Mouse (Mus musculus) embryonic facial prominence, embryonic 12.5 days (tissue): ENCODE measurements around the gene Klk1b9. TPM values are rescaled to one million over a fixed set of nuclear protein-coding genes. Genes with fewer than 3 reads are reported as not detected.
"Not testable (repeated sequence)": the region's sequence is repeated elsewhere in the genome, so short reads cannot be mapped to it uniquely, and the experiment has no call there.

Experiments used
- ATAC-seq: fragments of 200-750 bp; cut with Nextera tagmentation; 2 replicates; pipeline ENCODE4 v1.8.0; 2017; ENCODE audit not compliant: insufficient number of reproducible peaks, insufficient read depth, low FRiP score, low TSS enrichment
- H3K27ac ChIP-seq: fragments of 300-500 bp; sonication (generic); 2 replicates; pipeline ENCODE4 v1.5.1; 2016; ENCODE audit warnings: mild to moderate bottlenecking
- H3K27me3 ChIP-seq: fragments of 300-500 bp; sonication (generic); 2 replicates; pipeline ENCODE4 v1.6.1; 2016; ENCODE audit warnings: mild to moderate bottlenecking, moderate library complexity
- H3K36me3 ChIP-seq: fragments of 300-500 bp; sonication (generic); 2 replicates; pipeline ENCODE4 v1.6.1; 2016; ENCODE audit warnings: mild to moderate bottlenecking
- H3K4me1 ChIP-seq: fragments of 300-500 bp; sonication (generic); 2 replicates; pipeline ENCODE4 v1.6.1; 2016
- H3K4me2 ChIP-seq: fragments of 300-500 bp; sonication (generic); replicated peaks from 2 replicates; pipeline ENCODE4 v1.6.1; 2016; ENCODE audit warnings: mild to moderate bottlenecking, moderate library complexity
- H3K4me3 ChIP-seq: fragments of 300-500 bp; sonication (generic); 2 replicates; pipeline ENCODE4 v1.5.1; 2016; ENCODE audit warnings: mild to moderate bottlenecking
- H3K9ac ChIP-seq: fragments of 300-500 bp; sonication (generic); 2 replicates; pipeline ENCODE4 v1.6.1; 2016; ENCODE audit warnings: mild to moderate bottlenecking, moderate library complexity
- H3K9me3 ChIP-seq: fragments of 300-500 bp; sonication (generic); 2 replicates; pipeline ENCODE4 v1.6.1; 2016; ENCODE audit warnings: mild to moderate bottlenecking, moderate library complexity
- WGBS: fragments of 180-500 bp; shearing (Covaris S2); methylation state at CpG from one replicate; pipeline ENCODE4 v1.1.7; 2016; 5-methylcytosine and 5-hydroxymethylcytosine counted together
- polyA plus RNA-seq: library from polyadenylated mRNA; unstranded; fragments of >200 nt; fragmentation: Nextera tagmentation; extraction: Ambion mirVana; gene quantifications from 2 replicates; pipeline ENCODE4 v1.2.1, GENCODE M21; 2016

Klk1b9 gene
- polyA plus RNA-seq, 1 experiment from 2014 or later, result not detected

GRCm38 (mm10) chr7:43967612-43968011 lies 8.2 kb upstream of the Klk1b9 start:
- no peak for ATAC-seq
- Histone ChIP-seq H3K4me3 (no peak overlapping the region), H3K36me3 (no peaks in the 10 kb centered on the region), H3K9ac (no peak overlapping the region), H3K4me1 (no peaks in the 10 kb centered on the region), H3K27ac (no peak overlapping the region), H3K9me3 (no peaks in the 10 kb centered on the region), H3K27me3 (no peaks in the 10 kb centered on the region), H3K4me2 (no peak overlapping the region)
- 82% methylated on average over 2 of the region's 2 CpGs for WGBS

DNA sequence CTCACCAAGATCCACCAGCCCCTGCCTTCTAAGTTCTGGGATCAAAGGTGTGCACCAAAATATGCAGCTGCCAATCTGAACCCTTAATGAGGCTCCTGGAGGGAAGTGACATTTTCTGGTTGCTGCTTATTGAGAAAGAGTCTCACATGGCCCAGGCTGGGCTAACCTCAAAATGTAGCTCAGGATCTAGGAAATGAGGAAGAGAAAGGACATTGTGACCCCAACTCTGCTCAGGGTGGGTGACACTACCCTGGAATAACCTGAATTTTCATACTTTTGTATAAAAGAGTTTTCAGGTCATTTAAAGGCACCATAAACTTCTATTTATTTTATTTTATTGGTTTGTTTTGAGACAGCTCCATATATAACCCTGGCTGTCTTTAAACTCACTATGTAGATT lies 9.8 kb downstream of the Klk1b9 start:
- H3K27me3 ChIP-seq, result no peaks in the 10 kb centered on the region
- H3K27ac ChIP-seq, result no peak overlapping the region
- no peak overlapping the region for H3K4me3 ChIP-seq
- no peak overlapping the region for H3K9ac ChIP-seq
- H3K36me3 ChIP-seq, result no peaks in the 10 kb centered on the region
- no peak for ATAC-seq
- no peak overlapping the region for H3K4me2 ChIP-seq
- H3K4me1 ChIP-seq, result no peaks in the 10 kb centered on the region
- no peaks in the 10 kb centered on the region for H3K9me3 ChIP-seq

- 69% methylated on average over 1 of the region's 1 CpGs for WGBS
- not testable (repeated sequence) for H3K4me3 ChIP-seq, ATAC-seq, H3K27me3 ChIP-seq, H3K36me3 ChIP-seq, H3K27ac ChIP-seq, H3K4me2 ChIP-seq, H3K9me3 ChIP-seq, H3K9ac ChIP-seq, H3K4me1 ChIP-seq
Observed at GRCm38 (mm10) chr7:43994821-43995220, 19.0 kb downstream of the Klk1b9 start.

- H3K4me3 ChIP-seq, H3K9me3 ChIP-seq, H3K4me1 ChIP-seq, H3K36me3 ChIP-seq, H3K9ac ChIP-seq, H3K27me3 ChIP-seq, H3K27ac ChIP-seq, H3K4me2 ChIP-seq, ATAC-seq: not testable (repeated sequence)
- 82% methylated on average over 4 of the region's 4 CpGs for WGBS
Observed at GRCm38 (mm10) chr7:43995577-43995976, 19.7 kb downstream of the Klk1b9 start, which contains the start of gene Klk1b11. TSS of gene Klk1b11 (plus strand) at chr7:43995877.

DNA sequence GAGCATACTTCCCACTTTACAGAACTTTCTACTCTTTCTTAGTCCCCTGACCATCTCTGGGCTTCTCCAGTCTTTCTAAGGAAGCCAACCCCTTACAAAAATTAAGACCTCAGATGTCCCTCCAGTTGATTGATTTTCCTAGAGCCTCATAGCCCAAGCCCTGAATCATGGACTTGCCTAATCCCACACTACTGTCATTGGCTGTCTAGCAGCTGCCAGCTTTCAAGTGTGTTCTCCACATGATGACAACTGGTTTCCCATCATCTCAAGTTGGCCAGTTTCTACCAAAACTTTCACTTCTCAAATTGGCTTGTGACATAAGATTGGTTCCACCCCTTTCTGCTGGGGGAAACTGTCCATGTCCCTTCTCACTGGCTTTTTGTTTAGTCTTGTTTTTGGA lies 29.0 kb downstream of the Klk1b9 start:
- no peak for ATAC-seq
- H3K27me3 ChIP-seq, result no peaks in the 10 kb centered on the region
- H3K9me3 ChIP-seq, result no peaks in the 10 kb centered on the region
- H3K27ac ChIP-seq, result no peak overlapping the region
- no peaks in the 10 kb centered on the region for H3K36me3 ChIP-seq
- H3K4me1 ChIP-seq, result no peaks in the 10 kb centered on the region
- H3K9ac ChIP-seq, result no peak overlapping the region
- H3K4me2 ChIP-seq, result no peak overlapping the region
- H3K4me3 ChIP-seq, result no peak overlapping the region

GRCm38 (mm10) chr7:44011868-44012267 lies 36.0 kb downstream of the Klk1b9 start, which contains the start of gene Klk1b26:
TSS of gene Klk1b26 (plus strand) at chr7:44012168.
- H3K27me3 ChIP-seq, result not testable (repeated sequence)

DNA sequence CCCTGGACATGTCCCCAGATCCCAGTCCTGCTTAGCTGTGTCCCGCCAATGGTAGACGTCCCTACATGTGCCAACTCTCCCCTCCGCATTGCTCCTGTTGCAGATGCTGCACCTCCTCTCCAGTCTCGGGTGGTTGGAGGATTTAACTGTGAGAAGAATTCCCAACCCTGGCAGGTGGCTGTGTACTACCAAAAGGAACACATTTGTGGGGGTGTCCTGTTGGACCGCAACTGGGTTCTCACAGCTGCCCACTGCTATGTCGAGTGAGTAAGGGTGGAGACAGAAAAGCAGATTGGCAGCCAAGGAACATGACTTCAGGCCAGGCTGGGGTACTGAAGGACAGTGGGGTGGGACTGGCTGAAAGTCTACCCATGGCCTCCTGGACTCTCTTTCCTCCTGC lies 38.8 kb downstream of the Klk1b9 start:
- H3K27ac ChIP-seq, H3K4me3 ChIP-seq, H3K4me1 ChIP-seq, H3K9ac ChIP-seq, H3K9me3 ChIP-seq, H3K36me3 ChIP-seq, ATAC-seq, H3K27me3 ChIP-seq, H3K4me2 ChIP-seq: not testable (repeated sequence)
- 81% methylated on average over 6 of the region's 6 CpGs for WGBS

More at GRCm38 (mm10) chr7:44011868-44012267, 36.0 kb downstream of the Klk1b9 start, which contains the start of gene Klk1b26:
- not testable (repeated sequence) for ATAC-seq, H3K9ac ChIP-seq, H3K4me1 ChIP-seq, H3K36me3 ChIP-seq, H3K27ac ChIP-seq, H3K9me3 ChIP-seq, H3K4me2 ChIP-seq, H3K4me3 ChIP-seq

- Histone ChIP-seq H3K9ac (no peak overlapping the region), H3K9me3 (no peaks in the 10 kb centered on the region), H3K36me3 (no peaks in the 10 kb centered on the region), H3K4me2 (no peak overlapping the region), H3K4me1 (no peaks in the 10 kb centered on the region), H3K4me3 (no peak overlapping the region), H3K27me3 (no peaks in the 10 kb centered on the region), H3K27ac (no peak overlapping the region)
- ATAC-seq, result no peak
- WGBS, result 81% methylated on average over 5 of the region's 5 CpGs
Observed at GRCm38 (mm10) chr7:44015071-44015470, 39.2 kb downstream of the Klk1b9 start.

Other genes starting within 250 kb of the Klk1b9 start
- not detected in 2 replicates for gene Klk12, start 207.2 kb upstream of the Klk1b9 start, polyA plus RNA-seq
- gene Klk11, start 201.5 kb upstream of the Klk1b9 start, polyA plus RNA-seq, result 0.13 and 0.27 TPM in 2 replicates
- gene Klk10, start 195.0 kb upstream of the Klk1b9 start, polyA plus RNA-seq, result 0.46 and 0.87 TPM in 2 replicates
- gene Klk9, start 184.2 kb upstream of the Klk1b9 start, polyA plus RNA-seq, result 0.14 TPM in 1 of 2 replicates, not detected in the other
- 14.5 and 17.2 TPM in 2 replicates for gene Klk8, start 178.5 kb upstream of the Klk1b9 start, polyA plus RNA-seq
- gene Klk7, start 164.8 kb upstream of the Klk1b9 start, polyA plus RNA-seq, result not detected in 2 replicates
- 0.20 and 0.24 TPM in 2 replicates for gene Klk6, start 151.6 kb upstream of the Klk1b9 start, polyA plus RNA-seq
- gene Klk5, start 134.1 kb upstream of the Klk1b9 start, polyA plus RNA-seq, result 0.18 TPM in 1 of 2 replicates, not detected in the other
- gene Klk4, start 94.9 kb upstream of the Klk1b9 start, polyA plus RNA-seq, result 0.38 TPM in 1 of 2 replicates, not detected in the other
- not detected in 2 replicates for gene Klk15, start 42.3 kb upstream of the Klk1b9 start, polyA plus RNA-seq
- gene Klk1b8, start 25.4 kb upstream of the Klk1b9 start, polyA plus RNA-seq, result not detected in 2 replicates
- not detected in 2 replicates for gene Klk1b1, start 9.3 kb upstream of the Klk1b9 start, polyA plus RNA-seq
- gene Klk1b11, start 19.8 kb downstream of the Klk1b9 start, polyA plus RNA-seq, result not detected in 2 replicates
- not detected in 2 replicates for gene Klk1b26, start 36.1 kb downstream of the Klk1b9 start, polyA plus RNA-seq
- gene Klk1b27, start 76.2 kb downstream of the Klk1b9 start, polyA plus RNA-seq, result not detected in 2 replicates
- gene Klk1b21, start 126.3 kb downstream of the Klk1b9 start, polyA plus RNA-seq, result not detected in 2 replicates
- gene Klk1b22, start 136.6 kb downstream of the Klk1b9 start, polyA plus RNA-seq, result not detected in 2 replicates
- gene Klk1b16, start 160.7 kb downstream of the Klk1b9 start, polyA plus RNA-seq, result not detected in 2 replicates
- gene Klk1b24, start 212.2 kb downstream of the Klk1b9 start, polyA plus RNA-seq, result not detected in 2 replicates
- not detected in 2 replicates for gene Klk1b3, start 222.1 kb downstream of the Klk1b9 start, polyA plus RNA-seq
- gene Klk1b4, start 231.4 kb downstream of the Klk1b9 start, polyA plus RNA-seq, result not detected in 2 replicates
- gene Klk1b5, start 239.9 kb downstream of the Klk1b9 start, polyA plus RNA-seq, result not detected in 2 replicates
- not detected in 2 replicates for gene Klk1, start 249.3 kb downstream of the Klk1b9 start, polyA plus RNA-seq